Mouse (Mus musculus): ENCODE measurements around the gene Sh3pxd2a.

DNA sequence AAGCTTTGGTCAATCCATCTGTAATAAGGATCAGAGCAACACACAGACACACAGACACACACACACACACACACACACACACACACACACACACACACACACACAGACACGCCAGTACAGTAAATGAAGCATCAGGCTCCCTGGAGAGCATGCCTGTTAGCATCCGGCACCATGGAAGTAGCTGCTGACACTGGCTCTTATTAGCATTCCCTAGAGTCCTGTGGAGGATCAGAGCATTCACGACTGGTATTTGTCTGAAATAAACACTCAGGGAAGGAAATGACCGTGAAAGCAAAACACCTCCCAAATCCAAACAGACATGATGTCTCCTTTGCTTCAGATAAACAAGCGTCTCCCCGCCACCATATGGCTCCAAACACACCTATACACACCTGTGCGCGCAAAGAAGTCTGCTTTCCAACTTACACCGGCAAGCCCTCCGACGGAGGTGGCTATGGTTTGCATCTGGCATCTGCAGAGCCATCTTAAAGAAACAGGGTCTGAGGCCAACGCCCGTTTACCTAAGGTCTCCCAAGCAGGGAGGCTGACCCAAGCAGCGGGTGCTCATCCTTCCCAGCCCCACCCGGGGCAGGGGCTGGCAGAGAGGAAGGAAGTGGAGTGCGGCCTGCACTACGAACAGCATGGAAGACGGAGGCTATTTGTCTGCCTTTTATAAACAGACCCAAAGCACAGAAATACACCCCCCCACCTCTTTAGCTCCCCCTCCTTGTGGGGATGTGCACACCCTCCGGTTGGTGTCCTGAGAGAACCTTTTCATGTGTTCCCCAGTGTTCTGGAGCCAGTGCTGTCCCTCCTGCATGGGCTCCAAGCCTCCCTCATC is 3.9 kb downstream of the Sh3pxd2a start:
- TF ChIP-seq CTCF (conservative IDR thresholded peaks at IDR 0.05; ENCODE audit: low read length) (no peak), NANOG (IDR thresholded peaks at IDR 0.05; ENCODE audit: borderline replicate concordance, low read length) (no peak), POU5F1 (IDR thresholded peaks at IDR 0.05; ENCODE audit: borderline replicate concordance, low read length) (no peak)
